Mouse (Mus musculus) spleen, embryonic (tissue): ENCODE measurements around the gene Olfr181.

Experiments
- CTCF ChIA-PET: fragments of 350-600 bp; sonication (Branson Sonifier 250); formaldehyde crosslinking; loops from one replicate; lab custom pipeline; 2022; lab: Charles Lee

The Olfr181 gene

DNA sequence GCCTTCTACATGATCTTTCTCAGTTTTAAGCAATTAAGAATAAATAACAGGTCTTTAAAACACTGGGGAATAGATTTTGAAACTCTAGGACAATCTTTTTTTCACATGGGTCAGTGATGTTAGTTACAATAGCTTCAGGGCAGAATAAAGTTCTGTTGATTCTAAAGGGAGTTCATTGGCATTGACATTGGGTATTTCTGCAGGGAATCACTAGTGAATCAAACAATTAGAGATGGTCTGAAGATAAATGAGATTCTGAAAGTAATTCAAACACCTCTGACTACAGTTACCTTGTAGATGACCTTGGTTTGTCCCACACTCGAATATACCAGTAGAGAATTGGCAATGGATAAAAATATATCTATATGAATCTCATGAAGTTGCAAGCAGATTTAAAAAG, at the start of gene Olfr181:
TSS of gene Olfr181 (minus strand) at position 101 of the 400 bp plus-strand sequence.
- CTCF ChIA-PET = no interaction called here

DNA sequence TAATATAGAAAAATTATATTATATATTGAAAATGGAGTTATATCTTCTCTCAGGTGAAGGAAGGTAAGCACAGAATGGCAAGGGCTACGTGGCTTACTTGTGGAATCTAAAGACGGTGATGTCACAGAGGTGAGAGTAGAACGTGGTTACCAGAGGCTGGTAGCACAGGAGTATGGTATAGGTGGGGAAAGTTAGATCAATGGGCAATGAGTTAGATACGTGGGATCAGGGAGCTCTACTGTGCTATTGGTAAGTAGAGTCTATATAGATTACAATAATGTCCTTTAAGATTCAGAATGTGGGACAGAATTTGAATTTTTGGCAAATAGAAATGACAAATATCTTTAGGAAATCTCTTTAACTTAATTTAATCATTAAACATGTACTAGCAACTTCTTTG, 737 bp upstream of the Olfr181 start, which contains the start of gene Olfr180:
TSS of gene Olfr180 (minus strand) at position 101 of the 400 bp plus-strand sequence.
- CTCF ChIA-PET = no interaction called here

DNA sequence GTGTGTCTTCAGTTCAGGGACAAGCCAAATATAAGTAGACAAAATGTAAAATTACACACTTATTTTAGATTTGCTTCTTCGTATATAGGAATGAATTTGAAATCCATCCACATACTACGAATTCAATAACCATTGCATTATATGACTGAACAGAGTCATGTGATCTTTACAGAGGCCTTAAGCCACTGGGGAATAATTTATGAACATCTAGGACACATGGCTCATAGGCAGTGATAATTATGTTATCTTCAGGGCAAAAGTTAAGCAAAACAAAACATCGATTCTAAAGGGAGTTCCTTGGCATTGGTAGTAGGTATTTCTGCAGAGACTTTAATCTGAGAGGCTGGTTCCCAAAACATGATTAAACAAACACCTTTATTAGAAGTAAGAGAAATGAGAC, 36.6 kb downstream of the Olfr181 start, which contains the start of gene Olfr178:
TSS of gene Olfr178 (minus strand) at position 101 of the 400 bp plus-strand sequence.
- CTCF ChIA-PET = no interaction called here

DNA sequence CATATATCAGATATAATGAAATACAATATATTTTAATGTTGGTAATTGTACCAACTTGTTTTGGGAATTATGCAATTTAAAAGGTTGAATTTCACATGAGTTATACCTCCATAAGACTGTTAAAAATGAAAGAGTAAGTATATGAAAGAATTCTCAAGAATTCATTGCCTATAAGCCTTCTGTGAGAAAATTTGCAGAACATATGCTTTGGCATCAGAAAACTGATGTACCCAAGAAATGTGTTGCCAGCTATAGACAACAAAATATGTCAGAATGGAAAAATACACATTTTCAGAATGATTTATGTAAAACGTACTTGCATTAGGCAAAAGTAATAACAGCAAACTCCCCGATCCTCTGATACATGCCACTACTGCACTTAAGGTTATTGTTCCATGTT, 44.1 kb downstream of the Olfr181 start:
- CTCF ChIA-PET = no interaction called here
